Mouse (Mus musculus) lung, postnatal 0 days (tissue): Measurements from ENCODE around the gene Fhl2.

ENCODE experiments used
- CTCF ChIP-seq: IDR thresholded peaks from 2 replicates; pipeline ENCODE4 v1.5.1; 2016; ENCODE audit warnings: antibody characterized with exemption, mild to moderate bottlenecking
- EP300 ChIP-seq: IDR thresholded peaks from 2 replicates; pipeline ENCODE4 v1.6.1; 2016; ENCODE audit warnings: antibody characterized with exemption, mild to moderate bottlenecking, control low read depth

- no peak for TF ChIP-seq CTCF
- TF ChIP-seq EP300: no peak
Observed at GRCm38 (mm10) chr1:43171816-43172215, 25.0 kb downstream of the Fhl2 start.
